Mouse (Mus musculus) megakaryocyte, embryonic 14.5 days (primary cell): ENCODE data around the gene Arhgef25.

Experiments
- FLI1 ChIP-seq: IDR thresholded peaks from 2 replicates; pipeline ENCODE4 v1.6.1; 2012; ENCODE audit warnings: low read length, inconsistent platforms, mixed read lengths
- GATA1 ChIP-seq: IDR thresholded peaks from 3 replicates; pipeline ENCODE4 v1.6.1; 2012; ENCODE audit warnings: mixed read lengths, low read length, inconsistent platforms, borderline replicate concordance

DNA sequence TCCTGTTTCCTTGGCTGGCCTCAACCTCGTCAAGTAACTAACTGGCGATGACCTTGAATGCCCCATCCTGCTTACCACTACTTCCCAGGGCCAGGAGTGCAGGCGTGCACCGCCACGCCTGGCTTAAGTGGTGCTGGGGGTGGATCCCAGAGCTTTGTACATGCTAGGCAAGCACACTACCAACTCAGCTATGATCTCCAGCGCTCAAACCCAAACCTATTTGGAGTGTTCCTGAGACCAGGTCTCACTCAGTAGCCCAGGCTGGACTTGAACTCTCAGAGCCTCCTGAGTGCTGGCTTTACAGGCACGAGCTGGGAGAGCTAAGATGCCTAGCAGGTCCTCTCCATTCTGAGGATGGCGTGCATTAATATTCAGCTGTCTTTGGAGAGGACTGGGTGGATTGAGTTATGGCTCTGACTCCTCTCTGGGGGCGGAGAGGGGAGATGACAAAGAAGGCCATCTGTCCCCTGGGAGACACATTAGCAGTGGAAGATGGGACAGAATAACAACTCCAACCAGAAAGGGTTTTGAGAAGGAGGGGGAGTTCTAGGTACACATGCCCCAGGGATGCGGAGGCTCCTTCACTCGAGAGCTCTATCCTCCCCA, 7.7 kb upstream of the Arhgef25 start:
- TF ChIP-seq GATA1 (no peak), FLI1 (no peak)
